Mouse (Mus musculus) heart, adult 2 months (tissue): ENCODE measurements at regions not wholly inside any gene's neighbourhood (a gene's known extent, or its start where the extent isn't known, plus 50 kb on each side); places are given as distances from the start of the nearest gene placed in this dataset.

Experiments used
- CTCF ChIP-seq: fragments of 200-600 bp; IDR thresholded peaks from 2 replicates; pipeline ENCODE4 v1.8.1; 2022; ENCODE audit warnings: antibody characterized with exemption, mild to moderate bottlenecking, moderate library complexity
- EP300 ChIP-seq: fragments of 200-500 bp; IDR thresholded peaks from 2 replicates; pipeline ENCODE4 v1.6.1; 2011; ENCODE audit warnings: low read depth, low read length, control low read depth; ENCODE audit not compliant: insufficient read depth
- POLR2A ChIP-seq: fragments of 200-500 bp; IDR thresholded peaks from 2 replicates; pipeline ENCODE4 v1.6.1; 2011; ENCODE audit warnings: mild to moderate bottlenecking, low read depth, low read length, control low read depth; ENCODE audit not compliant: insufficient read depth

- TF ChIP-seq EP300 (no peak), CTCF (no peak), POLR2A (no peak)
Measured at GRCm38 (mm10) chr4:131125975-131126374, 181.8 kb downstream of the Matn1 start.
